Mouse (Mus musculus) embryo, embryonic 11 days (tissue): ENCODE data around the gene Wnt11.
A peak's percentile ranks its signal among the peaks of the same experiment; 100 is the strongest.

Experiments
- DNase-seq: peaks from one replicate; pipeline ENCODE4 v3.0.0-alpha.2; 2015

Gene Wnt11

DNA sequence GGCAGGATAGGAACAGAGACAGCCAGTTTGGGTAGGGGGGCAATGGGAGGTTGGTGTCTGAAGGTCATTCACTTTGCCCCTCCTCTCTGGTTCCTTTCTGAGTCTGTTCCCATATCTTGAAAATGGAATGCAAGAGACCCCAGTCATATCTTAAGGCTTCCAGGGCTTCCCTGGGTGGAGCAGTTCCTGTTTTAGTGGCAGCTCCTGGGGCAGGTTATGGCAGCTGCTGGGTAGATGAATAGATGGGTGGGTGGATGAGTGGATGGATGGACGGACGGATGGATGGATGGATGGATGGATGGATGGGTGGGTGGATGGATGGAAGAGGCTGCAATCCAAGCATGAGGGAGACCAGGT is 32.9 kb downstream of the Wnt11 start:
- no peak for DNase-seq

DNA sequence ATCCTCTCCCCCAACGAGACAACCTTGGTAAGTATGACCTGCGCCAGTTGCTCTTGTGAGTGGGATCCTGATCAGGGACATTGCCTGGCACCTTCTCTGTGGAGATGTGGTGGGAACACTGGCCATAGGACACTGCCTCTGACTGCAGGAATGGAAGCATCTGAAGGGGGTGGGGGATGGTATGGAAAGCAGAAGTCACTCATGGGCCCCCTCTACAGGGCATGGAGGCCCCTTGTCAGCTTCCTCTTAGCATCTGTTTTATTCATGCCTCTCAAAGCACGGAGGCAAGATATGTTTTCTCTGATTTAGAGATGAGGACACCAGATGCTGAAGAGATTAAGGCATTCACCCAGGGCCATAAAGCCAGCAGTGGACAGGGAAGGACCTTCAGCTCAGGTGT is 34.2 kb downstream of the Wnt11 start:
- DNase-seq = no peak

DNA sequence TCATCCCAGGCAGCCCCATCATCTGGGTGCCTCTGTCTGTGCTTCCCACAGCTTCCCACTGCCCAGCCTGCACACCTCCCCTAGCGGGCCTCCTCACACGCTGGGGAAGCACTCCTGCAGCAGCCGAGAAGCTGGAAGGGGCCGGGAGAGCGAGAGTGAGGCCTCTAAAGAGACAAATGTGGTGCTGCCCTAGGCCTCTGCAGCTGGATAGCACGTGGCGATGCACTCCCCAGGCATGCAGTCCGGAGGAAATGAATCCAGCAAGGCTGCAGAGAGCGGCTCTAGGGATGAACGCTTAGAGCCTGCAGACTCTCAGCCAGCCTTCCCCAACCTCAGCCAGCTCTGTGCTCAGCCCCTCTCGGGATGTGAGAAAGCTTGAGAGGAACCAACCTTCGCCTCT is 35.9 kb downstream of the Wnt11 start:
- DNase-seq = peak; percentile 66

DNA sequence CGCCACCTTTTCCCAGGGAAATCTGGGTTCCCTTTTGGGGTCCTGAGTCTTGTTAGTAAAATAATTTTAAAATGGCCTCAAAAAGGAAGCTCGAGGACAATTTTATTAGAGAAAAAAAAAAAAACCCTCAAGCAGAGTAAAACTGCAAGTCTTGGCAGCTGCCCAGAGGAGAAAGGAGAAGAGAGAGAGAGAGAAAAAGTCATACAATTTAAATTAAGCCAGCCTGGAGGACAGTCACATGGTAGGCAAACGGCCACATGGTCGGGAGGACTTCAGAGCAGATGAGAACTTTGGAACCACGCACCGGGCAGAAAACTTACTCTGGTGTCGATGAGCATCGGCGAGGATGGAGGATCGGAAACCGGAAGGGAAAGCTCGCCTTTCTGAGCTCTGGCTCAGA is 37.0 kb downstream of the Wnt11 start:
- no peak for DNase-seq

DNA sequence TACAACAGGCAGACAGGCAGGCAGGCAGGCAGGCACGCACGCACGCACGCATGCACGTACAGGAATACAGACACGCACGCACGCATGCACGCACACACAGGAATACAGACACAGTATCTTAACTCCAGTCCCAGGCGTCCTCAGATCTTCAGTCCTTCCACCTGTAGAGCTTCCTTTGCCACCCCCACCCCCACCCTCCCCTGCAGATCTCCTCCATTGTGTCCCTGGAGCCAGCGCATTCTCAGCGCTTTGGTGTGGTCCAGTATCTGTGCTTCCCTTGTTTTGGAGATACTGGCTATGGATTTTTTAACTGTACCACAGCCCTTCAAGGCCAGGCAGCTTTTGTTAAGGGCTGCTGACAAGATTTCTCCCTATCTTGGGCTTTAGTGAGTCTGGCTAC is 38.4 kb downstream of the Wnt11 start:
- DNase-seq = no peak

DNA sequence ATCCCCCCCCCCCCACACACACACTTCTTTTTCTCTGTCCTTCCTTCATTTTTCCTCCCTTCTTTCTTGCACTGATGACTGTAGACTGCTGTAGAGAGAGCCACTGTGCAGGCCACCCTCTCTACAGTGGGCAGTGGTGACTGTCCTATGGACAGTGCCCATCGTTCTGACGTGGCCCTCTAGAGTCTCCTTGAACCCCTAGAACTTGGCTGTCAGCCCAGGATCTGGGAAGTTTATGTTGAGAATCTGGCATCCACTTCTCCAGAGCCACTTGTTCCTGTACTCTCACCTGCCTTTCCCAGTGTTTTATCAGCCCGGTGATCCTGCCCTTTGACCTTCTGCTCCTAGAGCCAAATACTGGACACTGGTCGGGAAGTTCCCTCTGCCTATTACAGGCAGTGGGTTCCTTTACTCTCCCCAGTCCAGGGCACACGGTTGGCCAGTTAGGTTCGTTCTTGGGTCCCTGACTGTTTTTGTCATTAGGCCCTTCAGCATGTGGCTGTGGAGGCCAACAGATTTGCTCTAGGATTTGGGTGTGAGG is 39.6 kb downstream of the Wnt11 start:
- no peak for DNase-seq

DNA sequence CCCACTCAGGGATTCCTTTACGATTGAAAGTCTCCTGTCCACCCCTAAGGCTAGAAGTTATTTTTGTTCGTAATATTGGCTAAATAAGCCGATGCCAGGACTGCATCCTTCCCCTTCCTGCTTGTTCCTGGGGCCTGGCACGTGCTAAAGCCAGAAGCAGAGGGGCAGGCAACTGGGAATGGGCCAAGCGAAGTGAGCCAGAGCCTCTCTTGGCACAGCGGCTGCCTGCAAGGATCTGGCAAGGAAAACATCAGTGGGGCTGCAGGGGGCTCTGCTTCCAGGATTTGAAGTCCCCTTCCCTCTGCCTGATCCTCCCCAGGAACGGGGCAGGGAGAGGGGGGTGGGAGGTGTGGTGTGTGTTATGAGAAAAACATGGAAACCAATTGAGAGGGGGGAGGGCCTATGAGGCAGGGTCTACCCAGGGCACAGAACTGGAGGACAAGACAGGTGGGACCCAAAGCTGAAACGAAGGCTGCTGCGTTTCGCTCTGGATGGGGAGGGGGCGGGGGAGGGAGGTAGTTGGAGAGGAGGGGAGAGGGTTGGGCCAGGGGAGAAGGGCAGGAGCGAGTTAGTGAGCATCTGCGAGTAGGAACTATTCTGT is 40.6 kb downstream of the Wnt11 start:
- no peak for DNase-seq

DNA sequence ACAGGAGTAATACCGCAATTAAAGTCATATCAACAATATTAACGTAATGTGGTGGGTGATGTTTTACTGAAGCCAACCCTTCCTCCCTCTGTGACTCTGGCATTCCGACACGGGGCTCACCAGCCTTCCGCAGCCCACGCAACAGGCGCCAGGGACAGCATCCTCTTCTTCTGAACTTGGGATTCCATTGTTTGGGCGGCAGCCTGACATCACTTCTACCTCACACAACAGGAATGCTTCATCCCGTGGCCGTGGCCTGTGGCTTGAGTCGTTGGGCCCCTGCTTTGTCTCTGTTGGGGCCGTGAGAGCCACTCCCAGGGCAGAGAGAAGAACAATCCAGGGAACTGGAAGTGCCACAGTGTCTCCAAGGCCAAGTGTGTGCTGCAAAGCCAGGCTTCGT is 41.2 kb downstream of the Wnt11 start:
- peak; percentile 46 for DNase-seq

DNA sequence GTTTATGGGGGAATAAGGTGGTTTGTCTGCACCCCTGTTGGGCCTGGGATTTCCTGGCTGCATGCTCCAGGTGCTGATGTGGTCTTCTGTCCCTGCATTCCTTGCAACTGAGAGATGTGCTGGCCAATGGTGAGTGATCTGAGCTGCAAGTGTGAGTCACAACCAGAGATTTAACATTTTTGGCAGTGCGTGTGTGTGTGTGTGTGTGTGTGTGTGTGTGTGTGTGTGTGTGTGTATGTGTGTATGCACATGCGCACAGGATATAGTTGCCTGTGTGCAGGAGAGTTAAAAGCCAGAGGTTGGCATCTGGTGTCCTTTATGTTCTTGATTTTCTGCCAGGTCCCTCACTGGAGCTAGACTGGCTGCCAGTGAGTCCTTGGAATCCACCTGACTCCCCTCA is 44.3 kb downstream of the Wnt11 start:
- no peak for DNase-seq

DNA sequence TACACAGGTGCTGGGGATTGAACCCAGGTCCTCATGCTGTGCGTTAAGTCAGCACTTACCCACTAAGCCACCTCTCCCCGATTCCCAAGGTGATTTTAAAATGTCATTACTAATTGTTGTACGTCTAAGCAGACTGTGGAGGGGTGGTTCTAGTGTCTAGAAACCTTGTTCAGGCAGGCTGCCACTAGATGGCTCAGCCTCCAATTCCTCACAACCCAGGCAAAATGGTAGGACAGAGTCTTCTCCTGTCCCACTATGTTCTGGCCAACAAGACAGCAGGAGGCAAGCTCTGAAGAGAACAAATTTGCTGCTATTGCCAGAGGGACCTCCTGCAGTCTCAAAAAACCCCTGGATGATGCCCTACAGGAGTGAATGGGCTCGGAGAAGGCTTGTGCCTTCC is 47.0 kb downstream of the Wnt11 start:
- no peak for DNase-seq

DNA sequence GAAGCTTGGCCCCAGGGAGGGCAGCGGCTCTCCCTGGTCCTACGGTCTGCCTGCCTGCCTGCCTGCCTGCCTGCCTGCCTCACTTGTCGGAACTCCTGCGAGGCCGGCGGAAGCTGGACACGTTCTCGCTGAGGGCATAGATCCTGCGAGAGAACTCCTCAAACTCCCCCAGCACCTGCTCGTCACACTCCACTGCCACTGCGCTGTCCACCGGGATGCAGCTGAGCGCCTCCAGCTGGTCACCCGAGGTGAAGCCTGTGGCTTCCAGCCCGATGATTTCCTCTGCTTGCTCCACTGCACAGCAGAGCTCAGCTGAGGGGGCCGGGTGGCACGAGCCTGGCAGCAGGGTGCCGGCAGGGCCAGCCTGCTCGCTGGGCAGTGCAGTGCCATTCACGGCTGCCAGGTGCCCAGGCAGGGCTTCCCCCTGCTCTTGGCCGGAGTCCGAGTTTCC is 52.9 kb downstream of the Wnt11 start:
- DNase-seq = peak; percentile 54

DNA sequence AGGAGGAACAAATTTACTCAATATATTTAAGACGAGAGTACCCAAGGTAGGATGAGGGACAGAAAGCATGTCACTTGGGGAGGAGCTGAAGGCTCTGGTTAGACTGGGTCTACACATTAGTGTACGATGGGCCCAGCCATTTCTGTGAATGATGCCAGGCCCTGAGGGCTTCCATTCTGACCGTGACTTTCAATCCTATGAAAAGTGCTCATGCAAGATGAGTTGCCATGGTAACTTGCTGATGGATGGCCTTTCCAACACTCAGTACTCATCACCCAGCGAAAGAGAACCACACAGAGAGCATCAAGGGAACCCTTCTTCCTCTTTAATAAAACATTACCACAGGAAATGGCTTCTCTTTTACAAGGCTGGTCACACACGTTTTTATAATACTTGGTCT is 53.9 kb downstream of the Wnt11 start:
- peak; percentile 65 for DNase-seq

DNA sequence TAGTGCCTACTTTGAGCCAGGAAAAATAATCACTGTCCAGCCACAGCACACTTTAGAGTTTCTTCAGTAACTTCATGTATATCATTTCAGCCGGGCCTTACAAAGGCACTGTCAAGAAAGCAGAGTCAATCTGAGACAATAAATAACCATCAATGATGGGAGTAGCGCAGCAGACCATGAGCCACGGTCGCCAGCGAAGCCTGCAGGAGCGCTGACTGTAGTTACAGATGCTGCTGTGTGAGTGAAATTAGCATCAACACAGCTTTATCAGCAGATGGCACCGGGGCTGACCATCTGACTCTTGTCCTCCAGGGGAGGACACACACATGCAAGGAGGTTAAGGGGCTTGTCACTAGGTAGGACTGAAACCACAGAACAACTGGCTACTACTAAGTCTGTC is 54.3 kb downstream of the Wnt11 start:
- DNase-seq = no peak

DNA sequence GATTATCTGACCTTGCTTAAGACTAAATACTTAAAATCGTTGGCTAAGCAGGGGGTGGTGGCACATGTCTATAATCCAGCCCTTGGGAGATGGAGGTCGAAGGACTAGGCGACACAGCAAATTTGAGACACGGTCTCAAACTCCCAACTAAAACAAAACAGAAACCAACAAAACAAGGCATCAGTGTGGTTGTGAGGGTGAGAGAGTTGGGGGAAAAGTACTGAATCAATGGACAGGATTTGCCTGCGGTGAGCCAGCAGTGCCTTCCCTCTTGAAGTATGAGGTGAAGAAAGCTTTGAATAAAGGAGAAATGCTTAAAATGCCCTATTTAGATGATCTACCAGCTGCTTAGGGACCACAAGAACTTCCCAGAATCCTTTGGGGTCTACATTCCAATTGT is 58.2 kb downstream of the Wnt11 start:
- no peak for DNase-seq

DNA sequence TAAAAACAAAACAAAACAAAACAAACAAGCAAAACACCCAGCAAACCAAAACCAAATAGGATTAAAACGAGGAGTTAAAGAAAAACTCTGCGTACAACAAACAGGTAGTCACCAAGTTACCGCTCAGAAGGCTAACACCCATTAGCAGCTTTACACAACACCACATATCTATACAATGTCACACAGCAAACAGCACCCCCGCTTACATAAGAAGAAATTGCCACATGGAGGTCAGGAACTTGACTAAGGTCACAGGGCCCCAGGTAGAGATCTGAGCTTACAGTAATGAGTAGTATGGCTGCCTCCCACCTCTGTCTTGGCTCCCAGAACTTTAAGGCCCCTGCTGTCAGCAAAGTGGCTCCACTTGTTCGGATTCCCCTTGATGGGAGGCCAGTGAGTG is 59.4 kb downstream of the Wnt11 start:
- DNase-seq = no peak

DNA sequence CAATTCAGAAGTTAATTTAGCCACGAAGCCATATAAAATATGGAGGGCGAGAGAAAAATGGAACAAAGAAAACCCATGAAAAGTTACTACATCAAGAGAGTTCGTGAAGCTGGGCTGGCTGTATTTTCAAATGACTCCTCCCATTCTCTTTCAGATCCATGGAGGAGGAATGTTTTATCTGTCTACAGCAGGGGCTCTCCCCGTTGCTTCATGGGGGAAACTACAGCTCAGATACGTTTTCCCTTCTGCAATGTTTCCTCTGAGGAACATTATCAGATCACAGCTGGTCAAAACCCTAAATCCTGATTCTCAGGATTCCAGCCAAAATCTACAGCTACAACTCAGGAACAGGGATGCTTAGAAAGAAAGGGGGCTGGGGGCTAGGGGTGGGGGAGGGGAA is 59.9 kb downstream of the Wnt11 start:
- no peak for DNase-seq

DNA sequence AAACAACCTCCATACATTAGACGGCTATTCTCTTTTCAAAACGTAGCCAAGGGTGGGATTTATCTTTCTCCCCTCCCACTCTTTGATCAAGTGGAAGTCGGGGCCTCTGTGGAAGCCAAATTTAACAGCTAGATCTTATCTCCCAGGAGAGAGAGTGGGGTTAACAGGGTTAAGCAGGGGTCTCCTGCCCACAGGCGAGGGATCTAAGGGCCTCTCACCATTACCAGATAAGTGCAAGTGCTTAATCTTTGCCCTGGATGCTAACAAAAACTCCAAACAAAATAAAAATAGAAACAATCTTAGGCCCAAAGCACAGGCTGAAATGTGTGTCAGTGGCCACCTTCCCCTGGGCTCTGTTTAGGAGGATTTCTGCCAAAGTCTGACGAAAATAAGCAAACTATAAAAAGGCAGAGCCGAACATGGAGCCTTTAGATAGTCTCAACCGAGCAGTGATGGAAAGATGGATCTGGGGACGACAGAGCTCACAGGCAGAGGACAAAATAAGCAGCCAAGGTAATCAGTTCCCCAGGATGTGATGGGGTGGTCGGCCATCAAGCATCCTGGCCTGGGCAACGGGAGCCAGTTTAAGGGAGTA is 60.7 kb downstream of the Wnt11 start:
- DNase-seq = no peak

DNA sequence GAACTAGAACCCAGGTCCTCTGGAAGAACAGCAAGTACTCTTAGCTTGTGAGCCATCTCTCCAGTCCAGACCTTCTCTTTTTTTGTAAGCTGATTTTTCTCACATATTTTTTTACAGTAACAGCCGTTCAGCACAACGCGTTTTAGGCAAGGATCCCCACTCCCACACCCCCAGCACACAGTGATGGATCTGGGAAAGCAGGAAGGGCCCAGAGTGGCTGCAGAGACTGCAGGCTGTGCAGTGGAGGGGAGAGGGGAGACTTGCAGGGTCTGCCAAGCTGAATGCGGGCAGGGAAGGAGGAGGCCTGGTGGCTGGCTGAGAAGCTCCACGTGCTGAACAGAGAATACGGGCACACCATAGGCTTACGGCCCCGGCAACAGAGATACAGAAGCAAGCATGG is 62.4 kb downstream of the Wnt11 start:
- no peak for DNase-seq

DNA sequence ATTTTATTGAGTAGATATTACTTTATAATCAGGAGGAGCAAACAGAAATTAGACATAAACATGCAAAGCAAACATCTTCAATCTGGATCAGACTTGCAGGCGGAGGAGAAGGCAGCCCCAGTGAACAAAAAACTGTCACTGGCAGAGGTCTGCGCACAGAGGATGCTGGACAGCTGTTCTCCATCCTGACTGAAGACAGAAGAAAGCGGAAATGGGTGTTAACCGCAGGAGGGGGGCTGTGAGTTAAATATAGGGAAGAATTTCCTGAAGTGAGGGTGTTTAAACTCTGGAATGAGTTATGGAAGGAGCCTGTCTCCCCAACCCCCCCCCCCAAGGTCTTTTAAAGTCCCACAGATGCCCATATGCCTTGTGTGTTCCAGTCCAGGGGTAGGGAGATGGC is 64.9 kb downstream of the Wnt11 start:
- DNase-seq = no peak

DNA sequence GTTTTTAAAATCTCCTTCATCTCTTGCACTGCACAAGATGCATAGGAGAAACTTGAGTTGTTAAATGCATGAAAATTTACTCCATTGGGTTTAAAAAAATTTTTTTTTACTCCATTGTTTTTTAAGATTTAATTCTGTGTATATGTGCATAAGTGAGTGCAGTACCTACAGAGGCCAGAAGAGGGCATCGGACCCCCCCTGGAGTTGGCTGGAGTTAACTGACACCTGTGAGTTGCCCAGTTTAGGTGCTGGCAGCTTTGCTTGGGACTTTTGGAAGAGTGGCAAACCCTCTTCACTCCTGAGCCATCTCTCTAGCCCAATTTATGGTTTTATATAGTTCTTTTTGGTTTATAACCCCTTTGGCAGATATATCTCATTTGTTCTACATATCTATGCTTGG is 66.2 kb downstream of the Wnt11 start:
- DNase-seq = no peak

DNA sequence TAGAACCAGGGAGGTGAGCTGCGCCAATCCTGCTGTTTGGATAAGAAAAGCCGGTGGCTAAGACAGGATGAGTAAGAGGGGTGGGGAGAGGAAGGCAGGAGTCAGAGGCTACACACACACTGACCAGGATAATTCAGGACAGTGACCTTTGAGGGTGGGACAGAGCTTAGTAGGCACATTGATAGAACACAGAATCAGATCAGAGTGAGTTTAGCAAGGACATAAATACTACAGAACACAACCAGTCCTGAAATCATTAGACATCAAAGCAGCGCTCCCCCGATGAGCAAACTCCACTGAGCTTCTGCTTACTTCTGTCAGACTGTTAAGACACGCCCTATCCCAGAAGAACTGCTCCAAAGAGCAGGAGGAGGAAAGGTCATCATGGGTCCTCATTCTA is 69.0 kb downstream of the Wnt11 start:
- no peak for DNase-seq
